Mouse (Mus musculus): ENCODE measurements around the gene Ctsc.

DNA sequence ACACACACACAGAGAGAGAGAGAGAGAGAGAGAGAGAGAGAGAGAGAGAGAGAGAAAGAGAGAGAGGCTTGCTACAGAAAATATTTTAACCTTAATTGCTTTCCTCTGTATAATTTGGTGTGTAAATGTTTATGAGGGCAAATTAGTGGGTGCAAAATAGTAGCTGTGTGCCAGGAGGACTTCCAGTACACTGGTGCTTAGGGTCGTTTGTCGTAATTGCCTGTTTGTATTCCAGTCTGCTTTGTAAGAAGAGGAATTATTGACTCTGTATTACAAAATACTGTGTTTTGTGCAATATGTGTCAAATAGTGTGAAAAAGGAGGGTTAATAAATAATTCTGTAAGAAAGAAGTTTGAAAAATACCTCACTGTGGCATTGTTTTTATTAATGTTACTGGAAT lies 13.2 kb downstream of the Ctsc start:
- TF ChIP-seq CEBPB (IDR thresholded peaks at IDR 0.05; ENCODE audit: insufficient read depth, poor library complexity, severe bottlenecking) (no peak), POLR2A (IDR thresholded peaks at IDR 0.05; ENCODE audit: insufficient read length, low read depth) (no peak)

Measured in myocyte (in vitro differentiated cells).